Mouse (Mus musculus) hematopoietic stem cell, adult 5-6 weeks (primary cell): ENCODE measurements at regions not wholly inside any gene's neighbourhood (a gene's known extent, or its start where the extent isn't known, plus 50 kb on each side); places are given as distances from the start of the nearest gene placed in this dataset.

Source experiments
- ATAC-seq, 2 experiments: fragments of 125-278 bp in 1 of 2; replicated peaks in 1 of 2; 2 replicates each; pipeline ENCODE4 v1.8.0; 2016 to 2017; ENCODE audit warnings: inconsistent platforms in 2 of 2, mild to moderate bottlenecking in 2 of 2, moderate number of reproducible peaks in 2 of 2, low read depth in 1 of 2, moderate TSS enrichment in 1 of 2; ENCODE audit not compliant: low FRiP score in 2 of 2, poor library complexity in 2 of 2, severe bottlenecking in 2 of 2, insufficient read depth in 1 of 2, low TSS enrichment in 1 of 2

GRCm38 (mm10) chr3:14381421-14381992, 99.0 kb upstream of the Slc7a12 start:
- peak; percentile 92 to 97 for ATAC-seq

DNA sequence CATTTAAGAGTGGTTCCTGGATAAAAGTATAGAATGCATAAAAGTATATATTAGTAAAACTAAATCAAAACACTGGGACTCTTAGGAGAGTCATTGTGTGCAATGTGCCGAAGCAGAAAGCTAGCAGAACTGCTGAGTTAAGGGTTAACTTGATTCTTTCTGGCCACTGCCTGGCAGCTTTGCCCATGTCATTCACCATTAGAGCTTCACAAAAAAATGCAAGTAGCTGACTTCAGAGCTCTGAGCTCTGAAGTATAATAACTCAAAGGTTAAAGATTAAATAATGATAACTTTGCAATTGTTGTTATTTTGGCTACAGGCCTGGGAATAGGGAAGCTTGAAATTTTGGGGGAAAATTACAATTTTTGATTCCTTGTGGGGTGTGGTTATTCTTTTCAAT, 89.8 kb upstream of the Slc7a12 start:
- no peak for ATAC-seq

DNA sequence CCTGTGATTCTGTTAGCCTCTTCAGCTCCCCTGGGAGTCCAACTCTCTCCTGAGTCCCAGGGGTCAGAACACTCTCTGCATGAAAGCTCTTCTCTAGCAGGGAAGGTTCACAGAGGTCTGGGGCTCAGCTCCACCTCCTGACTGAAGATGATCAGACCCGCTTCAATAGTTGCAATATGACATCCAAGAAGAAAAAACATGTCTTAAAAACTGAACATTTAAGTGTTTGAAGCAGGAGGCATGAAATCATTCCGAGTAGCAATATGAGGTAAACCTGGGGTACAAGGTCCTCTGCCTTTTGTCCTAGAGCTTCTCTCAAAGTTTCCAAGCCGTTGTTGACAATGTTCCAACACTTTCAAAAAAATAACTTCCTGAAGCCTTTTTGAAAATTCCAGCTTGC, 81.8 kb upstream of the Slc7a12 start:
- no peak for ATAC-seq

DNA sequence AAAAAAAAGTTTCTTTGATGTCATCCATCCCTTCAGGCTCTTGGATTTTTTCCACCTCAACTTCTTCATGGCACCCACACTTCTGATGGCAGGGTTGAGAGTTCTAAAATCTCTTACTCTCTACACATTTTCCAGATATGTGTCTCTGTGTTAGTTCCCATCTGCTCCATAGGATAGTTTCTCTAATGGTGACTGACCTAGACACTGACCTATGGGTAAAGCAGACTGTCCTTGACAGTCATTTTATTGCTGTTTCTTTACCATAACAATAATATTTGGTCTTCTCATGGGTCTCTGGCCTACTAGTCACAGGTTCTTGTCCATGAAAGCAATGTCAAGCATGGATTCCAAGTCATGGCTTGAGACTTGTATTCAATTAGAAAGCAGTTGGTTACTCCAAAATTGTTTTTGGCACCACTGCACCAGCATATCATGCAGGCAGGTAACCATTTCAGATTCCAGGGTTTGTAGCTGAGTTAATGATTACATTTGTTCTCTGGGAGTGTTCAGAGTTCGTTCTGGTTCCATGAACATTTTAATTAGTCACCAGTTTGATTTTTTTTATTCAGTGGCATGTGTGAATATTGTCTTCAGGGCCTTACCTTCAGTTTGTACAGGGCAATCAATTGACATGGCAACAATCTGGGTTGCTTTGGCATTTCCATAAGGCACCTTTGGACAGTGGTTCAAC, 71.9 kb upstream of the Slc7a12 start:
- no peak for ATAC-seq
